Mouse (Mus musculus): ENCODE measurements at regions not wholly inside any gene's neighbourhood (a gene's known extent, or its start where the extent isn't known, plus 50 kb on each side); places are given as distances from the start of the nearest gene placed in this dataset.

- no peak overlapping the region for H3K27ac ChIP-seq
- no peak overlapping the region for H3K4me3 ChIP-seq
- DNase-seq (ENCODE audit: extremely low spot score in 1 of 2, low spot score in 2 of 2), result no peak
- no peak for TF ChIP-seq CTCF (IDR thresholded peaks at IDR 0.05)
- intact Hi-C loops (cut with DNase I), result loop anchor here (5.0 kb wide), 2 partner anchors 181 to 1756 kb away; no protein-coding TSS in a partner anchor
Measured at GRCm38 (mm10) chr11:63211501-63211900, 82.7 kb downstream of the Pmp22 start.

GRCm38 (mm10) chr11:63213043-63213442 lies 84.3 kb downstream of the Pmp22 start:
- peak; percentile 79 to 87 for DNase-seq (ENCODE audit: extremely low spot score in 1 of 2, low spot score in 2 of 2)
- Histone ChIP-seq H3K4me3 (no peak overlapping the region), H3K27ac (no peak overlapping the region)
- intact Hi-C loops (cut with DNase I), result loop anchor here (5.0 kb wide), 2 partner anchors 179 to 1754 kb away; no protein-coding TSS in a partner anchor
- peak; percentile 98 for TF ChIP-seq CTCF (IDR thresholded peaks at IDR 0.05)

GRCm38 (mm10) chr11:63213901-63214425 lies 85.2 kb downstream of the Pmp22 start:
- no peak overlapping the region for H3K27ac ChIP-seq
- no peak overlapping the region for H3K4me3 ChIP-seq
- intact Hi-C loops (cut with DNase I), result loop anchor here (5.0 kb wide), 2 partner anchors 178 to 1753 kb away; no protein-coding TSS in a partner anchor
- TF ChIP-seq CTCF (IDR thresholded peaks at IDR 0.05), result no peak
- no peak for DNase-seq (ENCODE audit: extremely low spot score in 1 of 2, low spot score in 2 of 2)

- Histone ChIP-seq H3K4me3 (no peak overlapping the region), H3K27ac (no peak overlapping the region)
- TF ChIP-seq CTCF (IDR thresholded peaks at IDR 0.05), result peak; percentile 20
- intact Hi-C loops (cut with DNase I), result no loop called here
- no peak for DNase-seq (ENCODE audit: extremely low spot score in 1 of 2, low spot score in 2 of 2)
Measured at GRCm38 (mm10) chr11:63215993-63216392, 87.2 kb downstream of the Pmp22 start.

GRCm38 (mm10) chr11:63217049-63217448 lies 88.3 kb downstream of the Pmp22 start:
- Histone ChIP-seq H3K4me3 (no peak overlapping the region), H3K27ac (no peak overlapping the region)
- DNase-seq (ENCODE audit: extremely low spot score in 1 of 2, low spot score in 2 of 2), result no peak
- intact Hi-C loops (cut with DNase I), result no loop called here
- peak; percentile 4 for TF ChIP-seq CTCF (IDR thresholded peaks at IDR 0.05)

GRCm38 (mm10) chr11:63226471-63226870 lies 97.7 kb downstream of the Pmp22 start:
- Histone ChIP-seq H3K27ac (no peak overlapping the region), H3K4me3 (no peak overlapping the region)
- no peak for TF ChIP-seq CTCF (IDR thresholded peaks at IDR 0.05)
- DNase-seq (ENCODE audit: extremely low spot score in 1 of 2, low spot score in 2 of 2), result no peak
- intact Hi-C loops (cut with DNase I), result no loop called here

- Histone ChIP-seq H3K27ac (no peak overlapping the region), H3K4me3 (no peak overlapping the region)
- intact Hi-C loops (cut with DNase I), result loop anchor here (5.0 kb wide), 1 partner anchor 593 kb away; no protein-coding TSS in a partner anchor
- no peak for DNase-seq (ENCODE audit: extremely low spot score in 1 of 2, low spot score in 2 of 2)
- no peak for TF ChIP-seq CTCF (IDR thresholded peaks at IDR 0.05)
Measured at GRCm38 (mm10) chr11:63230786-63231185, 102.0 kb downstream of the Pmp22 start.

- no peak overlapping the region for H3K4me3 ChIP-seq
- DNase-seq (ENCODE audit: extremely low spot score in 1 of 2, low spot score in 2 of 2), result no peak
- peak; percentile 36 for TF ChIP-seq CTCF (IDR thresholded peaks at IDR 0.05)
- intact Hi-C loops (cut with DNase I), result loop anchor here (5.0 kb wide), 1 partner anchor 596 kb away; no protein-coding TSS in a partner anchor
- no peak overlapping the region for H3K27ac ChIP-seq
Measured at GRCm38 (mm10) chr11:63233172-63233966, 104.6 kb downstream of the Pmp22 start.

- Histone ChIP-seq H3K4me3 (no peak overlapping the region), H3K27ac (no peak overlapping the region)
- intact Hi-C loops (cut with DNase I), result loop anchor here (5.0 kb wide), 1 partner anchor 597 kb away; no protein-coding TSS in a partner anchor
- no peak for DNase-seq (ENCODE audit: extremely low spot score in 1 of 2, low spot score in 2 of 2)
- TF ChIP-seq CTCF (IDR thresholded peaks at IDR 0.05), result no peak
Measured at GRCm38 (mm10) chr11:63234481-63234880, 105.7 kb downstream of the Pmp22 start.

- DNase-seq (ENCODE audit: extremely low spot score in 1 of 2, low spot score in 2 of 2), result no peak
Measured at GRCm38 (mm10) chr11:63238655-63239054, 109.9 kb downstream of the Pmp22 start.

GRCm38 (mm10) chr11:63243906-63244416 lies 115.2 kb downstream of the Pmp22 start:
- intact Hi-C loops (cut with DNase I), result no loop called here
- TF ChIP-seq CTCF (IDR thresholded peaks at IDR 0.05), result no peak
- no peak for DNase-seq (ENCODE audit: extremely low spot score in 1 of 2, low spot score in 2 of 2)
- H3K27ac ChIP-seq, result no peak overlapping the region
- no peak overlapping the region for H3K4me3 ChIP-seq

More at GRCm38 (mm10) chr11:63238655-63239054, 109.9 kb downstream of the Pmp22 start:
- H3K4me3 ChIP-seq, result no peak overlapping the region
- intact Hi-C loops (cut with DNase I), result no loop called here
- no peak for TF ChIP-seq CTCF (IDR thresholded peaks at IDR 0.05)
- no peak overlapping the region for H3K27ac ChIP-seq

- DNase-seq (ENCODE audit: extremely low spot score in 1 of 2, low spot score in 2 of 2), result no peak
- TF ChIP-seq CTCF (IDR thresholded peaks at IDR 0.05), result no peak
Measured at GRCm38 (mm10) chr11:63245041-63245440, 116.3 kb downstream of the Pmp22 start.

More at GRCm38 (mm10) chr11:63245041-63245440, 116.3 kb downstream of the Pmp22 start:
- intact Hi-C loops (cut with DNase I), result no loop called here
- no peak overlapping the region for H3K27ac ChIP-seq
- H3K4me3 ChIP-seq, result no peak overlapping the region

Data from left cerebral cortex, adult 2 months (tissue).